Mouse (Mus musculus): ENCODE measurements at regions not wholly inside any gene's neighbourhood (a gene's known extent, or its start where the extent isn't known, plus 50 kb on each side); places are given as distances from the start of the nearest gene placed in this dataset.
"Not testable (repeated sequence)": the region's sequence is repeated elsewhere in the genome, so short reads cannot be mapped to it uniquely, and the experiment has no call there.

- WGBS = 62% methylated on average over 3 of the region's 3 CpGs
- Histone ChIP-seq H3K9me3 (no peaks in the 10 kb centered on the region), H3K27me3 (no peaks in the 10 kb centered on the region), H3K27ac (no peak overlapping the region), H3K4me2 (no peak overlapping the region), H3K36me3 (no peaks in the 10 kb centered on the region), H3K4me1 (peaks cover 11% of the 10 kb centered on the region), H3K9ac (no peak overlapping the region), H3K4me3 (no peak overlapping the region)
- ATAC-seq (ENCODE audit: borderline replicate concordance, extremely low read depth, low FRiP score, low TSS enrichment) = no peak
Observed at GRCm38 (mm10) chr8:115982326-115982725, 274.7 kb upstream of the Maf start.

GRCm38 (mm10) chr8:115981426-115981825, 273.8 kb upstream of the Maf start:
- H3K4me3 ChIP-seq = no peak overlapping the region
- WGBS = 83% methylated on average over 7 of the region's 7 CpGs
- H3K9me3 ChIP-seq = no peaks in the 10 kb centered on the region
- H3K9ac ChIP-seq = no peak overlapping the region
- ATAC-seq (ENCODE audit: borderline replicate concordance, extremely low read depth, low FRiP score, low TSS enrichment) = no peak
- no peaks in the 10 kb centered on the region for H3K36me3 ChIP-seq
- H3K4me2 ChIP-seq = no peak overlapping the region
- H3K4me1 ChIP-seq = peaks cover 8% of the 10 kb centered on the region
- no peak overlapping the region for H3K27ac ChIP-seq
- H3K27me3 ChIP-seq = no peaks in the 10 kb centered on the region

DNA sequence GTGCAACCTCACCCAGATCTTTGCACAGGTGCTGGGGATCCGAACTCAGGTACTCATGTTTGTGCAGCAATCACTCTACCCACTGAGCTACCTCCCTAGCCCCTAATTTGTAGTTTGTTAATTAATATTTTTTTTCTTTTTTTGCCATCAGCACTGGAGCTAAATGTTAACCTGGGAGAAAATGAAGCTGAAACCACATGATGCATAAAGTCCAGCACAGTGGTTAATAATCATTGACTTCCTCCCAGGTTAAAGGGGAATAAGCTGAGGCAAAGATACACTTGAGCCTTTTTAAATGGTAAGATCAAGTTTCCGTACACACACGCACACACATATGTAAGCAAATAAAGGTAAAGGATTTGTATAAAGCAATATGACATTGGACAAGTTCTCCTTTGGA, 273.0 kb upstream of the Maf start:
- Histone ChIP-seq H3K27me3 (no peaks in the 10 kb centered on the region), H3K4me3 (no peak overlapping the region), H3K4me1 (no peaks in the 10 kb centered on the region), H3K9me3 (no peaks in the 10 kb centered on the region), H3K36me3 (no peaks in the 10 kb centered on the region), H3K27ac (no peak overlapping the region), H3K9ac (no peak overlapping the region), H3K4me2 (no peak overlapping the region)
- ATAC-seq (ENCODE audit: borderline replicate concordance, extremely low read depth, low FRiP score, low TSS enrichment) = no peak
- 86% methylated on average over 3 of the region's 3 CpGs for WGBS

DNA sequence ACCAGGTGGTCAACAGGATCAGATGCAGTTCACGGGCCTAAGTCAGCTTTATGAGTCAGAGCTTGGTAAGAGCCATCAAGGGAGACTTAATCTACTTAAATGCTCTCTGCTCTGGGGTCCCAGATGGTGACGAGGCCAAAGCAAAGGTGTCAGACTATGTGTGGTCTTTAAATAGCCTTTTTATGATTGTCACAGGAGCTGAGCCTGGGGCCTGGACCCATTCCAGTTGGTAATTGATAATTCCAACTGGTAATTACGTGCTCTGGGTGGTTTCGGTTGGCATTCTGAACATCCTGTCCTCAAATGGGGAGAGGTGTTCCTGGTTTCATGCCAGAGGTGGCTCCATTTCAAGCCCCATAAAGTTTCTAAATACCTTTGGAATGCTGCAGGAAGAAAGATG, 269.6 kb upstream of the Maf start:
- Histone ChIP-seq H3K36me3 (no peaks in the 10 kb centered on the region), H3K9me3 (no peaks in the 10 kb centered on the region), H3K27me3 (no peaks in the 10 kb centered on the region), H3K27ac (no peak overlapping the region), H3K4me3 (no peak overlapping the region), H3K9ac (no peak overlapping the region), H3K4me2 (no peak overlapping the region), H3K4me1 (peaks cover 4% of the 10 kb centered on the region)
- ATAC-seq (ENCODE audit: borderline replicate concordance, extremely low read depth, low FRiP score, low TSS enrichment) = no peak
- 65% methylated on average over 4 of the region's 4 CpGs for WGBS

- no peak overlapping the region for H3K4me2 ChIP-seq
- H3K36me3 ChIP-seq = no peaks in the 10 kb centered on the region
- H3K4me1 ChIP-seq = peaks cover 4% of the 10 kb centered on the region
- 24% methylated on average over 2 of the region's 2 CpGs for WGBS
- H3K27ac ChIP-seq = 0 out of 2 replicates have a peak overlapping the region, but pooled peaks have one; percentile 41
- no peaks in the 10 kb centered on the region for H3K9me3 ChIP-seq
- no peaks in the 10 kb centered on the region for H3K27me3 ChIP-seq
- no peak overlapping the region for H3K9ac ChIP-seq
- ATAC-seq (ENCODE audit: borderline replicate concordance, extremely low read depth, low FRiP score, low TSS enrichment) = peak; percentile 49; the same call in 1 of the 2 replicates
- no peak overlapping the region for H3K4me3 ChIP-seq
Observed at GRCm38 (mm10) chr8:115974706-115975105, 267.1 kb upstream of the Maf start.

- not testable (repeated sequence) for H3K27me3 ChIP-seq; H3K4me3 ChIP-seq; ATAC-seq (ENCODE audit: borderline replicate concordance, extremely low read depth, low FRiP score, low TSS enrichment); H3K4me2 ChIP-seq; H3K27ac ChIP-seq; H3K4me1 ChIP-seq; H3K9me3 ChIP-seq; H3K36me3 ChIP-seq; H3K9ac ChIP-seq
- 74% methylated on average over 2 of the region's 2 CpGs for WGBS
Observed at GRCm38 (mm10) chr8:115971351-115971750, 263.8 kb upstream of the Maf start.

DNA sequence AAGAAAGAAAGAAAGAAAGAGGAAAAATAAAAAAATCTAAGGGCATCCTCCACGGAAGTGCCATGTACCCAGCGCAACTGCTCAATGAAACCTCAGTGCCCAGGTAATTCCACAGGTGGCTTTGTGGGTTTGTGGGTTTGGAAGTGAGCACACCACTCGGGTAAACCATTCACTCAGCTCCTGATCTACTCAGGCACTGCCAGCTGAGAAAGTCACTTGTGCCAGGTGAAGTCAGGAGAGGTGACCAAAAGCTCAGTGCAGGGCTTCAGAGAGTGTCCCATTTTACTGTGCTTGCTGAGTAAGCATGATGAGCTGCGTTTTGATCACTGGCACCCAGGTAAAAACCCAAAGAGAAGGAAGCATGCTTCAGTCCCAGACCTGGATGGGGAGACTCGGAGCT, 260.5 kb upstream of the Maf start:
- Histone ChIP-seq H3K9me3 (no peaks in the 10 kb centered on the region), H3K4me2 (no peak overlapping the region), H3K27me3 (no peaks in the 10 kb centered on the region), H3K4me3 (no peak overlapping the region), H3K36me3 (no peaks in the 10 kb centered on the region), H3K9ac (no peak overlapping the region), H3K4me1 (no peaks in the 10 kb centered on the region), H3K27ac (no peak overlapping the region)
- ATAC-seq (ENCODE audit: borderline replicate concordance, extremely low read depth, low FRiP score, low TSS enrichment) = no peak
- WGBS = 78% methylated on average over 5 of the region's 5 CpGs

GRCm38 (mm10) chr8:115965981-115966380, 258.4 kb upstream of the Maf start:
- H3K4me2 ChIP-seq = no peak overlapping the region
- 77% methylated on average over 7 of the region's 7 CpGs for WGBS
- no peak overlapping the region for H3K9ac ChIP-seq
- H3K4me3 ChIP-seq = no peak overlapping the region
- H3K4me1 ChIP-seq = no peaks in the 10 kb centered on the region
- H3K9me3 ChIP-seq = no peaks in the 10 kb centered on the region
- ATAC-seq (ENCODE audit: borderline replicate concordance, extremely low read depth, low FRiP score, low TSS enrichment) = no peak
- no peaks in the 10 kb centered on the region for H3K36me3 ChIP-seq
- no peak overlapping the region for H3K27ac ChIP-seq
- H3K27me3 ChIP-seq = no peaks in the 10 kb centered on the region

DNA sequence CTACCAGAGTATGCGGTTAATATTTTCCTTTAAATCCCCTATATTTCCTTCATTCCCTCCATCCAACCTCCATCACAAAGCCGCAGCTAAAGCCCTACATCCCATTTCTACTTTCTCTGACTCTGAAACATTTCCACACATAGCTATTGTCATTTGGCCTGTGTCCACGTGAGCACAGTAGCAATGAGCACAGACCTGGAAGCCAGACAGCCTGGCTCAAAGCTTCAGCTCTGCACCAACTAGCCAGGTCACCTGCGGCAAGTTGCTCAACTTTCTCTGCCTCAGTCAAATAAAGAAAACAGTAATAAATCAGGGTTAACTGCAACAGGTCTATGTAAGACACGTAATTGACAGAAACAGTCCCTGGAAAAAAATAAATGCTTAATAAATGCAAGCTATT, 247.8 kb upstream of the Maf start:
- no peak for ATAC-seq (ENCODE audit: borderline replicate concordance, extremely low read depth, low FRiP score, low TSS enrichment)
- Histone ChIP-seq H3K36me3 (no peaks in the 10 kb centered on the region), H3K9ac (no peak overlapping the region), H3K4me1 (no peaks in the 10 kb centered on the region), H3K4me2 (no peak overlapping the region), H3K9me3 (no peaks in the 10 kb centered on the region), H3K4me3 (no peak overlapping the region), H3K27me3 (no peaks in the 10 kb centered on the region), H3K27ac (no peak overlapping the region)
- 78% methylated on average over 5 of the region's 5 CpGs for WGBS

DNA sequence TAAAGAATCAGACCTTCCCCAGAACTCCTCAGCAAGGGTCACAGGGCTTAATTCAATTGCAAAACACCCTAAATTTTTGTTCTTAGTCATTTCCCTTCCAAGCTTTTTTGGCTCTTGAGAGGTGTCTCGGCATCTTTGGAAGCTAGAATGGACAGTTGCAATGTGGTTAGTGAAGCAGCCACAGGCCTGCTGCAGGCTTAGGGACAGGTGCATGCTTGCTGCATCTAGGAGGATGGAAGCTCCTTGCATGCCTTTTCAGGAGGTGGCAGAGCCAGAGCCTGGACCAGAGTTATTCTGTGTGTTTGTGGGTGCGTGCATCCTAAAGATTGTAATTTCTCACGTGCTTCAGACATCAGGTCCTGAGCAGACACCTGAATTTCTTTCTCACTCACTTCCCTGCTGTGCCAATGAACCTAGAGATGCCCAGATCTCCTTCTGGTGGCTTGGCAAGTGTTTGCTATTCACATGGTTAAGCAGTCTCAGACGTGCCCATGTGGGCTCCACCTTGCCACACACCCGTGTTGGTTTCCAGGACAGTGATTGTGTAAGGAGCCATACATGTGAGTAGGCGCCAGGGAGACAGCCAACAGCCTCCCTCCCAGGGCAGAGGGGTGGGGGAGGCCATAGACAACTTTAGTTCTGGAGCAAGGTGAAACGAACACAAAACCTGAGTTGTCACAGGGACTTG, 246.3 kb upstream of the Maf start:
- Histone ChIP-seq H3K27me3 (no peaks in the 10 kb centered on the region), H3K9me3 (no peaks in the 10 kb centered on the region), H3K4me3 (no peak overlapping the region), H3K36me3 (no peaks in the 10 kb centered on the region), H3K9ac (no peak overlapping the region), H3K4me2 (no peak overlapping the region), H3K4me1 (no peaks in the 10 kb centered on the region), H3K27ac (no peak overlapping the region)
- ATAC-seq (ENCODE audit: borderline replicate concordance, extremely low read depth, low FRiP score, low TSS enrichment) = no peak
- 83% methylated on average over 7 of the region's 7 CpGs for WGBS

GRCm38 (mm10) chr8:115952496-115952895, 244.9 kb upstream of the Maf start:
- H3K4me3 ChIP-seq = no peak overlapping the region
- H3K9me3 ChIP-seq = no peaks in the 10 kb centered on the region
- no peak overlapping the region for H3K27ac ChIP-seq
- no peaks in the 10 kb centered on the region for H3K4me1 ChIP-seq
- 90% methylated on average over 1 of the region's 1 CpGs for WGBS
- H3K27me3 ChIP-seq = no peaks in the 10 kb centered on the region
- H3K4me2 ChIP-seq = no peak overlapping the region
- no peak overlapping the region for H3K9ac ChIP-seq
- ATAC-seq (ENCODE audit: borderline replicate concordance, extremely low read depth, low FRiP score, low TSS enrichment) = no peak
- H3K36me3 ChIP-seq = no peaks in the 10 kb centered on the region

DNA sequence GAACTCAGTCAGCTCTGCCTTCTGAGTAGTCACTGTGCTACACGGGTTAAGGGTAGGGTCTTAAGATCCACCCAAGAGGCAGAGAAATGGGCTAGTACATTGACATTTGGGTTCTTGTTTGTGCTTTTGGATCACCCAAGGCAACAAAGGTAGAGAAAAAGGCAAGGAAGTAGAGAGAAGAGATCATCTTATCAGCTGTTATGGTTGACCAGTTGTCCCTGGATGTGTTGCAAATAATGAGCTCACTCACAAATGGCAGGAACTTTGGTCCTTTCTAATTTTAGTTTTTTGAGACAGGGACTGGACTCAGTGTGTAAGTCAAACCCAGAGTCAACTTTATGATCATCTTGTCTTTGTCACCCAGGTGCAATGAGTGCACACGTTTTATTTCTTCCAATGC, 241.3 kb upstream of the Maf start:
- H3K9ac ChIP-seq = no peak overlapping the region
- ATAC-seq (ENCODE audit: borderline replicate concordance, extremely low read depth, low FRiP score, low TSS enrichment) = no peak
- no peaks in the 10 kb centered on the region for H3K27me3 ChIP-seq
- no peaks in the 10 kb centered on the region for H3K9me3 ChIP-seq
- 79% methylated on average over 2 of the region's 2 CpGs for WGBS
- H3K4me1 ChIP-seq = peaks cover 4% of the 10 kb centered on the region; the same call in 1 of the 2 replicates
- no peak overlapping the region for H3K4me3 ChIP-seq
- no peak overlapping the region for H3K27ac ChIP-seq
- H3K4me2 ChIP-seq = no peak overlapping the region
- no peaks in the 10 kb centered on the region for H3K36me3 ChIP-seq

DNA sequence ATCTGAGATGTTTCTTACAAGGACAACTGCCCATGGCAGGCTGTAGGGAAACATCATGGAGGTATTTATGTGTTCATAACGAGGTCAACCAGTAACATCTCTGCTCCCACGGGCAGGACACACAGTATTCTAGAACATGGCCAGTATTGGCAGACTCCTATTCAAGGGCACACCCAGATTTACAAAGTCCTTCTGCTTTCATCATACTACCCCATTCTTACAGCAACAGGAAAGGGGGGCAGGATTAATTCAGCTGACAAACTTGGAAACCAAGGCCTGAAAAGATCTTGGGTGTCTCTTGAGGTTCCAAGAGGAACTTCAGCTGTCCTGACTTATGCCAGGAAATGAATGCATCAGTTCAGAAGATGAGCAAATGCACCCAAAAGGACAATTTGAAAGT, 240.4 kb upstream of the Maf start:
- no peaks in the 10 kb centered on the region for H3K36me3 ChIP-seq
- 81% methylated on average over 2 of the region's 2 CpGs for WGBS
- no peak overlapping the region for H3K9ac ChIP-seq
- no peak overlapping the region for H3K4me2 ChIP-seq
- no peak for ATAC-seq (ENCODE audit: borderline replicate concordance, extremely low read depth, low FRiP score, low TSS enrichment)
- no peaks in the 10 kb centered on the region for H3K9me3 ChIP-seq
- H3K4me1 ChIP-seq = peaks cover 10% of the 10 kb centered on the region
- H3K4me3 ChIP-seq = no peak overlapping the region
- no peak overlapping the region for H3K27ac ChIP-seq
- no peaks in the 10 kb centered on the region for H3K27me3 ChIP-seq
